Comparison of ENCODE assay signal across 26 mouse cellular contexts in genomic region chr9:59144256-59144800, GRCm38 (mm10).
"Had no signal": no experiment of that assay in that cellular context is flagged by ENCODE, and none has a peak within 500 bp of the region (broad histone marks: within the 10 kb centered on the region; RNA-seq: fewer than 3 reads in every experiment).

No protein-coding gene starts in this region.

- H3K4me1 ChIP-seq: limb, embryonic 13.5 days; liver, embryonic 12.5 days; liver, embryonic 15.5 days; lung, embryonic 15.5 days; megakaryocyte, embryonic 14.5 days; midbrain, embryonic 10.5 days; neural tube, embryonic 12.5 days; neural tube, embryonic 15.5 days; stomach, embryonic 15.5 days had no signal

- H3K9ac ChIP-seq: limb, embryonic 13.5 days; liver, embryonic 12.5 days; liver, embryonic 15.5 days; lung, embryonic 15.5 days; neural tube, embryonic 12.5 days; neural tube, embryonic 15.5 days; stomach, embryonic 15.5 days had no signal

- H3K27me3 ChIP-seq: limb, embryonic 13.5 days; liver, embryonic 12.5 days; liver, embryonic 15.5 days; lung, embryonic 15.5 days; neural tube, embryonic 15.5 days; stomach, embryonic 15.5 days had no signal

- H3K4me2 ChIP-seq: limb, embryonic 13.5 days; liver, embryonic 12.5 days; liver, embryonic 15.5 days; lung, embryonic 15.5 days; neural tube, embryonic 12.5 days; neural tube, embryonic 15.5 days; stomach, embryonic 15.5 days had no signal

- DNase-seq: kidney, adult 2 months; kidney, postnatal 36 days; layer of hippocampus, postnatal 36 days; liver; lung, adult 18-20 months; lung, postnatal 10 days; lung, postnatal 36 days; midbrain, embryonic 14.5 days; right cerebral cortex, adult 18-20 months; right cerebral cortex, postnatal 14 days; right cerebral cortex, postnatal 4 days; spleen, adult 18-20 months; thymus, adult 18-20 months; thymus, postnatal 36 days had no signal

- H3K9me3 ChIP-seq: limb, embryonic 10.5 days; limb, embryonic 13.5 days; liver, embryonic 12.5 days; liver, embryonic 15.5 days; lung, embryonic 15.5 days; megakaryocyte, embryonic 14.5 days; midbrain, embryonic 10.5 days; neural tube, embryonic 12.5 days; neural tube, embryonic 15.5 days; stomach, embryonic 15.5 days had no signal

- H3K4me3 ChIP-seq: left cerebral cortex, adult 2 months; limb, embryonic 10.5 days; limb, embryonic 13.5 days; liver, embryonic 12.5 days; liver, embryonic 15.5 days; lung, embryonic 15.5 days; megakaryocyte, embryonic 14.5 days; midbrain, embryonic 10.5 days; neural tube, embryonic 12.5 days; neural tube, embryonic 15.5 days; stomach, embryonic 15.5 days had no signal

- H3K27ac ChIP-seq: kidney, postnatal 0 days; left cerebral cortex, adult 2 months; limb, embryonic 10.5 days; limb, embryonic 13.5 days; liver, embryonic 12.5 days; liver, embryonic 15.5 days; lung, embryonic 15.5 days; midbrain, embryonic 10.5 days; neural tube, embryonic 12.5 days; neural tube, embryonic 15.5 days; stomach, embryonic 15.5 days had no signal

- ATAC-seq: liver, embryonic 12.5 days had no signal

- H3K36me3 ChIP-seq: limb, embryonic 10.5 days; limb, embryonic 13.5 days; liver, embryonic 12.5 days; liver, embryonic 15.5 days; lung, embryonic 15.5 days; midbrain, embryonic 10.5 days; neural tube, embryonic 12.5 days; neural tube, embryonic 15.5 days; stomach, embryonic 15.5 days had no signal
